Mouse (Mus musculus) spleen, postnatal 10 days (tissue): ENCODE results near the gene Zbtb14.
A peak's percentile ranks its signal among the peaks of the same experiment; 100 is the strongest.

Source experiments
- DNase-seq, 2 experiments: peaks; one replicate each; pipeline ENCODE4 v3.0.0; 2021 to 2022; ENCODE audit warnings: low spot score in 2 of 2

Gene Zbtb14

DNA sequence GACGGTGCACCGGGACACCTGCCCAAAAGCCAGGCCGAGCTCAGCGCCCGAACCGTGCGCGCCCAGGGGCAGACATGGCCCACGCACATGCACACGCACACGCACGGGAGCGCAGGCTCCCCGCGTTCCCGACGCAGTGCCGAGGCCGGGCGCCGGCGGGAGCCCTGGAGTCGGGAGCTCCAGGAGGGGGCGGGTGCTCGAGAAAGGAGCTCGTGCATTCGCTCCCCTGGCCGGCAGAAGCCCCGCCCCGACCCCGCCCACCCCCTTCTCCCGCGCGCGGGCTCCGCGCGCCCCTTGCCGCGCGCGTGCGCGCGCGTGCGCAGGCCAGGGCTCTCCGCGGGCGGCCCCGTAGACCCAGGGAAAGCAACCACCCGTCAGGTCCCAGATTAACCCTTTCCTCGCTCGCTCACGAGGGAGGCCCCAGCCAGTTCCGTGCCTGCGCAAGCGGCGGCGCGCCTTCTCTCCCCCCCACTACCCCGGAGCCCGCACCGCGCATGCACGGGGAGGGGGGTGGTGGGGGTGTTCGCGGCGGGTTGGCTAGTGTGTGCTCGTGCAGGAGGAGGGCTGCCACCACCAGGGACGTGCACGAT is at the start of gene Zbtb14:
TSS of gene Zbtb14 (plus strand) at position 540 of the 590 bp plus-strand sequence.
- DNase-seq = peak; percentile 74 to 92

DNA sequence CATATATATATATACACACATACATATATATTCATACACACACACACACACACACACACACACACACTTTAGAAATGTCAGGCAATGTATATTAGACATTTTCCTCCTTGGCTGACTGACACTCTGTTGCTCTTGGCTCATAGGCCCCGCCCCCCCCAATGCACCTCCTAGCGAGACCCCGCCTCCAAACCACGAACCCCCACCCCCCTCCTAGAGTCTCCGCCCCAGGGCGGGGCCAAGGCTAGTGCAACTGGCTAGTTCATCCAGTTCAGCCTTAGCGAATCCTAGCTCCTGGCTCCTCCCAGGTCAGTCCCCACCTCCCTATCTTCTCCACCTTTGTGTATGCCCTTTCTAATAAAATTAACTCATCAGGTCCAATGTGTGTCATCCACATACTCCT is 36.8 kb upstream of the Zbtb14 start:
- DNase-seq = peak in 1 of 2 experiments; percentile 15

DNA sequence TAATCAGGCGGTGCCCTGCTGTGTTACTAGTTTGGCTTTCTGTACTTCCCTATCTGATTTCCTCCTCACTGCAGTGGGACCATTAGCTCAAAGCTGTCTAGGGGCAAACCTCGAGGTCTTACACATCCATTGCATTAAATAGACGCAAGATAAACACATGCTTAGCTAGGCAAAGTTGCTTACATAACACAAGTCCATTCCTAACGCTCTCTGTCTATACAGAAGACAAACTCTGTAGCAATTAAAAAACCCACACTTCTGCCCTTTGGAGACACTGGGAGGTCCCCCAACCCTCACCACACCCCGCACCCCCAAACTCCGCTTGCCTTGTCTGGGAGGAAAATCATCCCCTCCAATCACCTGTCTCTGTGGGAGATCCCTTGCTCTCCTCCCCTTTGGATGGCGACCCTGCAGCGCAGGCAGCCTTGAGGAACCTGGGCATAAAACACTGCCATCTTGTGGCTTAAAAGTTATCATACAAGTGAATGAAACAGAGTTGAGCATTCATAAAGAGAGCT is 33.8 kb upstream of the Zbtb14 start:
- no peak for DNase-seq

DNA sequence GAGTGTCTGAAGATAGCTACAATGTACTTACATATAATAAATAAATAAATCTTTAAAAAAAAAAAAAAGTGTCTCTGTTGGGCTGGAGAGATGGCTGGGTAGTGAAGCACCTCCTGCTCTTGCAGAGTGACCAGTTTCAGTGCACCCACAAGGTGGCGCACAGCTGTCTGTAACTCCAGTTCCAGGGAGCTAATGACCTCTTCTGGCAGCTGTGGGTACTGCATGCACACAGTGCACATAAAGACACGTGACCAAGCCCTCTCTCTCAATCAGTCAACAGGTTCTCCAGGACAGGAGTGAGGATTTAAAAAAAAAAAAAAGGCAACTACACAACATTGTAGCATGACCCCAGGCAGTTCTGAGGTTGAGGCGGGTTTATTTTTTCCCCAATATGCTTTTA is 17.8 kb upstream of the Zbtb14 start:
- peak; percentile 25 to 77 for DNase-seq

DNA sequence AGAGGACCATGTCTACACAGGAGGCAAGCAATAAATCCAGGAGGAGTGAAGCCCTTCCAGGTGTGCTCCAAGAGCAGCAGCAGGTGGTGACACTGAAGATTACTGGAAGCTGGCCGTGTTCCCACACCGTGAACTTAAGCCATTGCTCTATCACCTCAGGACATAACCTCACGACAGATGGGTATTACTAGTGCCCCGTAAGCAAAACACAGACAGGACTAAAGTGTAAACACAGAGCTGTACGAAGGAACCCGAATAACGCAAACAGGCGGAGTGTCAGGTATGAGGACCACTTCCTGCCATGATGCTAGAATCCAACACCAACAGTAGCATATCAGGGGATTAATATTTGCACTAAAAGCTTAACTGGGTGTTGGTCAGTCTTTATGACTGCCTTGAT is 2.0 kb upstream of the Zbtb14 start:
- DNase-seq = no peak

DNA sequence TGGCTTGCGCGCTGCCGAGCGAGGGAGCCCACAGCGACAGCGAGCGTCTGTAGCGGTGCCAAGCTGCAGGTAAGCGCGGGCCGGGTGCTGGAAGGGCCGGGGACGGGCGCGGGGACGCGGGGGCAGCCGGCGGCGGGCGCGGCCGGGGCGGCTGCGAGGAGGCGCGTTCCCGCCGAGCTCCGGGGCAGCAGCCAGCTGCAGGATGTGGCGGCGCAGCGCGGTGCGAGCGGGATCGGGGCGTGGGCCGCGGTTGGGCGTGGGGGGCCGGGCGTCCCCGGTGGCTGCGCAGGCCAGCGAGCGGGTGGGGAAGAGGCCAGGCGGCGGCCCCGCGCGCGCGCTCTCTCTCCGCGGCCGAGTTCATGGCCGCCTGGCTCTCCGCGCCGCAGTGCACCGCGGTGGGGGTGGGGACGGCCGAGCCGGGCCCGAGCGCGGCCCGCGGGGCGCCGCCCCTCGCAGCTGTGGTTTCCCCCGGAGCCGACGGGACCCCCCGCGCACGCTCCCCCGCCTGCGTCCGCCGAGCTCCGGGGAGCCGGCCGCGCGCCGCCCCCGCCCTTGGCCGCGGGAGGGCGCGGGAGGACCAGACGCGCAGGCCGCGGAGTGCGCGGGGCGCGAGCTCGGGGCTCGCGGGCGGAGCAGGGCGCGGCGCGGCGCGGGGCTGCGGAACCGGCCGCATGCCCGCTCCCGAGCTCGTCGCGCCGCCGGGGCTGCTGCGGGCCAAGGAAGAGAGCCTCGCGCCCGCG is 521 bp downstream of the Zbtb14 start:
- peak; percentile 80 to 84 for DNase-seq

DNA sequence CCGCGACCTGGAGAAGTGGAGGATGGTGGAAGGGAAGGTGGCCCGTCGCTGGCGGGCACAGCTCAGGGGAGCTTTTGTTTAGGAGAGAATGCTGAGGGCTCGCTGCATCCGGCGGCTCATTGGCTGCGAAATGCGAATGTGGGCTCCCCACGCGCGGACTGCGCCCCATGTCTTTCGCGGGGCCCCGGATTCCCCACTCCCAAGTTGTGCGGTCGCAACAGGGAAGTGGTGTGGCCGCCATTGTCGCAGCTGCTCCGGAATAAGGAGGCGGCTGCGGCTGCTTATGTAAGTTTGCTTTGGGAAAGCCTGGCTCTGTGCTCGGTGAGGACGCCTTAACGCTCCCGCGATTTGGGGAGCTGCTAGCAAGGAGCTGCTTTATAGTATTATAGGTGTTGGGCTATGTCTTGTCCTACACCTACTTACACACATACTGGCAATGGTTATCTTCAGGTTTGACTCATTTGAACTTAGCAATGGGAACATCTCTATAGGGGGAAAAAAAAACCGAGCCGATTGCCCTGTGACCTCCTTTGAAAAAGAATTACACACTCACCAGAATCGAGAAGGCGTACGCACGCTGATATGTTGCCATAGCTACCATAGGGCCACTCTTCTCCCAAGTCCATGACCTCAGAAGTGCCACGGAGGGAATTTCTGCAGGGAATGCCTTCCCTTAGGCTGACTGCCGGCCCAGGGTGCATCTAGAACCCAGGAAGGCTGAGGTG is 1.3 kb downstream of the Zbtb14 start:
- peak; percentile 24 to 60 for DNase-seq

DNA sequence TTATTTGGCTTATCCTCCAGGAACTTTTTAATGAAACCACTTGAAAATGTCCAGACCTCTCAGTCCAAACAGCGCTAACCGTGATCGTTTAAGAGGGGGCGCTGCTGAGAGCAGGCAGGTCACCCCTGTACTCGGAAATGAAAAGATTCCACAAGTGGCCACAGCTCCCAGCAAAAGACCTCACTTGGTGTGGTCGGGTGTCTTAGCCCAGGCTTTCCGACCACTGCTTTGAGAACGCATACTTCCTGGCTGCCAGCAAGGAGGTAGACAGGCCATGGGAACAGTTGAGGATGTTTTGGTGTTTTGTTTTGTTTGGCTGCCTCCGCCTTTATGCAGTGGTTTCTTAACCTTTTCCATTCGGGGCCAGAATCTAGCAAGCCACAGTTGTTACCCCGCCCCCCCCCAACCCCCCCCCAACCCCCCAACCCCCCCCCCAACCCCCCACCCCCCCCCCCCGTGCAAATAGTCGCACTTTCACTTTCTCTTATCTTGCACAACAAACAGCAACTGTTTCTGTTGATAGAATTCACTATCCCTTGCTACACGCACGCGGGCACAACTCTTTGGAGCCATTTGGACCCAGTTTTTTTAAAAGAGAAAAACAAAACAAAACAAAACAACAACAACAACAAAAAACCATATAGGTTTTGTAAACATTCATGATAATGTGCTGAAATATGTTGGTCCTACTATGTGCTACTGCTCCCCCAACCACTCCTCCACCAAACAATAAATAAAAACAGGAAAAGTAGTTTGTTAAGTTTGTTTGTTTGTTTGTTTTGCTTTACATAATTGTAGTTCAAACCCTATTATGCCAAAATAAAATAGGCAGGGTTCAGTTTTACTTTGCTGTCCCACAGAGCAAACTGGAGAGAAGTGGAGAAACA is 13.5 kb downstream of the Zbtb14 start:
- peak; percentile 53 to 72 for DNase-seq

DNA sequence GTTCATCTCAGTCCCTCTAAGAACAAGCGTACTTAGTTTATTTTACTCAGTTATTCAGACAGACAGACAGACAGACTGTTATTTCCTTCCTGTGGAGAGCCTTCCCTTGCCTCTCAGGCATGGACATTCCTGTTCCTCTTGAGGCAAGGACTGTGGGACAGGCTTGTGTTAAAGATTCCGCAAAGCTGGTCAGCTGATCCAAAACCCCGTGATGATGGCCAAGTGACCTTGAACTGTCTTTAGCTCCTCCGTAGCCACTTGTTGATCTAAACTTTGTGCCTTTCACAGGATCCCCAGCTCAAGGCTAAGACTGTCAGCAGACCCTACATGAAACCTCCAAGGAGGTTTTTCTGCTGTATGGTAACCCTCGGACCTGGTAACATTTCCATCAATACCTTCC is 14.3 kb downstream of the Zbtb14 start:
- no peak for DNase-seq

DNA sequence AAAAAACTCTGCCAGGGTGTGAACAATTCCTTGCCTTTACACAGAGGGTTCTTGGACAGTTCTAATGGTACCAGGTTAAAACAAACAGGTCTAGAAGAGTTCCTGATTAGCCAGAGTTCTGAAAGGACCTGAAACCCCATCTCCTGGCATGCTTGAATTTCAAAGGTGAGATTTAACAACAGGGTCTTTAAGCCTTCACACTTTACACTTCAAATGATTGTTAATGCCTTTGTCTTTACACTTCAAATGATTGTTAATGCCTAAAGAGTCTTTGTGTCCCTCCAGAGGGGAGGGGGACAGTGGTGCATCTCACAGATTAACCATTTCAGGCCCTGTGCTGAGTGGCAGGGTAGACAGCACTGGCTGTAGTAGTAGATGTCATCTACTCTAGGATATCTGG is 15.2 kb downstream of the Zbtb14 start:
- no peak for DNase-seq

DNA sequence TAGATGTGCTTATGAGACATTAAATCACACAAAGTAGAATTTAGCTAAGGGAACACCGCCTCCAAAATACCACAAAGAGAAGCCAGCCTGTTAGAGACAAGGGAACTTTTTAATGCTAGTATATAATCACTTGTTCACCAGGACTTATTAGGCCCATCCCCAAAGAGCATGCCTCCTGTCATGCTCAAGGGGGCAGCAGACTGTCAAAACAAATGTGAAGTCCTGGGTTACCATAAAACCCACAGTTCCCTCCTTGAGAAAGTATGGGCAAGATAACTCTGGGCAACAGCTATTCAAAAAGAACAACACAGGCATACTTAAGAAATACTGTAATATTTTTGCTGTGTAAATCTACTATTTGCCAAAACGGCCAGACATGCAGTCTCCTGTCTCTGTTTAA is 18.3 kb downstream of the Zbtb14 start:
- peak in 1 of 2 experiments; percentile 35 for DNase-seq

DNA sequence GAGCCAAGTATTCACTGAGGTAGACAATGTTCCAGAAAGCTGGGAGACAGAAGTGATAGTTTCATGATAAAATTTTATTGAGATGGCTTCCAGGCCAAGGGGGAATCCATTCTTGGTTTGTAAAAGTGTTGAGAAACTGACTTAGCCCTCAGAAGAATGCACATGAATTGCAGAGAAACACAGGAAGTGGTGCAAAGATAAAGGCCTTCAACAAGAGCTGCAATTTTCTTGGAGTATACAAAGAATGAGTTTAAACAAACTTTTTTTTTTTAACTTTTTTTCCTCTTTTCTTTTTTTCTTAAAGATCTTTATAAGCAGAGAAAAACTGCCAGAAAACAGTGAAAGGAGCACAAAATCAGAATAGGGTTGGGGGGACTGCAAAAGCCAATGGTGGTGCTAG is 33.3 kb downstream of the Zbtb14 start:
- DNase-seq = no peak

DNA sequence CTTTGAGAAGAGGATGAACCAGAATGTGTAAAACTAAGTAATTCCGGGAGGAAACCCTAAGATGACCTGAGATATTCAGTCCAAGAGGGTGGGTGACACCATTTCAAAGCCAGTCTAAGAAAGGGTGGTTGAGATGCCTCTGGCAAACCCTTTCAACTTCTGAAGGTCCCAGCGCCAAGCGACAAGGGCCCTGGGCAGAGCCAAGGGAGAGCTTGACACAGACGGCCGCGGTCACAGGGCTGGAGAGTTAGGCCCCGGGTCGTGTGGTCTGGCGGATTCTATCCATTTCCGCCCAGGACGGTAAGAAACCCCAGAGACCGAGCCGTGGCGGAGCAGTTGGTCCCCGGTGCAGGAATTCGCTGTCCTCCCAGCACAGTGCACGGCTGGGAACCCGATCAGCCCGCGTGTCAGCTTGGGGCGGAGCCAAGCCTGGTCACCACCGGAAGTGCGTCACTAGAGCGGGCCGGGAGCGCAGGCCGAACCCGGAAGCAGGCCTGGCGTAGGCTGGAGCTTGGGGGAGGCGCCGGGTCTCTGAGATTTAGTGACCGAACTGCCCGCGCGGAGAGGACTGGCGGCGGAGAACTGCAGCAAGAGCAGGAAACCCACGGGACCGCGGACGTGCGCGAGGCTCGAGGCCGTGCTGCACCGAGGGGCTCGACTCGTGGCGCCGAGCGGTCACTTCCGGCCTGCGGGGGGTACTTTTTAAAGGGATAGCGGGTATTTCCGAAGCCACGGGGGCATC is 34.2 kb downstream of the Zbtb14 start:
- peak; percentile 90 to 96 for DNase-seq

DNA sequence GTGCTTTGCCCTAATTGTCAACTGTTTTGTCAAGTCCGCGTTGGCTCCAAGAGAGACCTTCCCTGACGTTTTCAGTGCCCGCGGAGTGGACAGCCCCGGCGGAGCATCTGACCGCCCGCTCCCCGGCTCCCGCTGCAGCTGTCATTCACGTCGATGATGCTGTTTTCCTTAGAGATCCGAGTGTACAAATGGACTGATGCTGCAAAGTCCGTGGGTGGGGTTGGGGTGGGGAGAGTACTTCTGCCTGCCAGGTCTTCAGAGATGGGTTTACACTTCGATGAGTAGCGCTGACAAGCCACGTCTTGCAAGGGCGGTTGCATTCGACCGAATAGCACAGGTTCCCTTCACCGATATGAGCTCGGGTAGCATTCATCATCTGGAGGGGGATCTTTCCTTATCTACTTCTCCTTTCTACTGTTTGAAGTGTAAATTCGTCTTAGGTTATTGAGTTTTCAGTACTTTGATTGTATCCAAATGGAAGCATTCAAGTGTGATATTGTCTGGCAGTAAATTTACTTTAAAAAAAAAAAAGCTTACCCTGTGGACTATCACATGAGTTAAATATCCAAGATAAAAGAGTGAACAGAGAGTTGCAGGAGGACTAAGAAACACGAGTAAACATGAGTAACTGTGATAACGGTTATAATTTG is 35.0 kb downstream of the Zbtb14 start:
- DNase-seq = no peak

DNA sequence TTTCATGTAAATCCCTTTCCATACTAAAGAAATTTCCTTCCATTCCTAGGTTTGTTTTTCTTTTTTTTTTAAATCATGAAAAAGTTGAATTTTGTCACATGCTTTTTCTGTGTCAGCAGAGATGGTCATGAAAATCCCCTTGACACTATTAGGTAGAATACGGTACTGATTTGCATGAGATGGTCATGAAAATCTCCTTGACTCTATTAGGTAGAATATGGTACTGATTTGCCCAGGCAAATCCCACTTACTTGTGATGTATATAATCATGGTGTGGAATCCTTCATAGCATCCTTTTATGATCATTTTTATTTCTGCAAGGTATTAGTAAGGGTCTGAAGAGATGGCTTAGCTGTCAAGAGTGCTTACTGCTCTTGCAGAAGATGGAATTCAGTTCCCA is 38.7 kb downstream of the Zbtb14 start:
- no peak for DNase-seq

DNA sequence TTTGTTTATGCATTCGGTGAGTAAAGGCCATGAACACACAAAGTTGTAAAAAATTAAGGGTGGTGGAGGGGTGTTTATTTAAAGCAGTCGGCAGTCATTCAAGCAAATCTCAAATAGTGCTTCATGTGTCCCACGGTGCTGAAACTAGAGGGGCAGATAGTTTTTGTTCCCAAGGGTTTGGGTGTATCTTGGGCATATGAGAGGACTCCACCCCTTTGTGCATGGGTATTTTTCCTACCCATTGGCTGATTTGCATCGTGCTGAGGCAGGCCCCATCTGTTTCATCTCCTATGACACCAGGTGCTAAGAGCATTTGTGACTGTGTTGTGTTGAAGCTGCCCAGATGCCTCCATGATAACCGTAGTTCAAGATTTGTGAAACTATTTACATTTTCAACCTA is 55.0 kb downstream of the Zbtb14 start:
- no peak for DNase-seq

DNA sequence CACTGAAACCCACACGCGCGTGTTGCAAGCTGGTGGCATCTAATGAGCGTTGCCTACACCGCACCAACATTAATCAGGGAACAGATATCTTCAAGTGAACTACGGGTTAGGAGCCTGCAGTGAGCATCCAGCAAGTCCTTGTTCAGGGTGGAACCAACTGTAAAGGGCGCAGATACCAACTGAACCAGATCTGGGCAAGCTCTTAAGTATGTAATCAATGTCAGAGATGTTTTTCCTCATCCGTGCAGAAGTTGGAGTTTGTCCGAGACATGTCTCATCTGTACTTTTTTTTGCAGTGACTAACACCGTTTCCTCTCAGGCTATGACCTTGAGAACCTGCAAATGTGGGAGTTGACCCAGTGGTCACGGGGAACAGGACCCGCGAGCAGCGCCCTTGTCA is 55.6 kb downstream of the Zbtb14 start:
- DNase-seq = no peak

DNA sequence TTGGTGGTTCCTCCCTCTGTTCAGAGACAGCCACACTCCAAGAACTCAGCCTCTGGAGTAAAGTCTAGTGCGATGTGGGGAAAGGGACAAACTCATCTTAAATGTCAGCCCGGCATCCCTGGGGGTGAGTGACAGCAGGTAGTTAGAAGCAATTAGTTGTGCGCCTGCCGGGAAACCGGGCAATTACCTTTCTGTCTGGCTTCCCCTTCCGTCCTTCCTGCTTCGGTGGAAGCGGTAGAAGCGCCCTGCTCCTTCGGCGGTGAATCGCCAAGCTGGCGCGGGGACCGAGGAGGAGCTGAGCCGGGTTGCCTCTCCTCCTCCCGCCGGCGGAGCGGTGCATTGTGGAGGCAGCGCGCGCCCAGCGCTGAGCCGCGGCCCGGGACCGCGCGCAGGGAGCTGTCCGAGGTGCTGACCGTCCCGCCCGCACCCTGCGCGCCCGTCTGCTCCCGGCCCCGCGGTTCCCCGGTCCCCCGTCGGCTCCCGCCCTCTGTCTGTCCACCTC is 56.2 kb downstream of the Zbtb14 start, which contains the start of gene Akain1:
TSS of gene Akain1 (plus strand) at position 337 of the 502 bp plus-strand sequence.
- peak; percentile 42 to 74 for DNase-seq

DNA sequence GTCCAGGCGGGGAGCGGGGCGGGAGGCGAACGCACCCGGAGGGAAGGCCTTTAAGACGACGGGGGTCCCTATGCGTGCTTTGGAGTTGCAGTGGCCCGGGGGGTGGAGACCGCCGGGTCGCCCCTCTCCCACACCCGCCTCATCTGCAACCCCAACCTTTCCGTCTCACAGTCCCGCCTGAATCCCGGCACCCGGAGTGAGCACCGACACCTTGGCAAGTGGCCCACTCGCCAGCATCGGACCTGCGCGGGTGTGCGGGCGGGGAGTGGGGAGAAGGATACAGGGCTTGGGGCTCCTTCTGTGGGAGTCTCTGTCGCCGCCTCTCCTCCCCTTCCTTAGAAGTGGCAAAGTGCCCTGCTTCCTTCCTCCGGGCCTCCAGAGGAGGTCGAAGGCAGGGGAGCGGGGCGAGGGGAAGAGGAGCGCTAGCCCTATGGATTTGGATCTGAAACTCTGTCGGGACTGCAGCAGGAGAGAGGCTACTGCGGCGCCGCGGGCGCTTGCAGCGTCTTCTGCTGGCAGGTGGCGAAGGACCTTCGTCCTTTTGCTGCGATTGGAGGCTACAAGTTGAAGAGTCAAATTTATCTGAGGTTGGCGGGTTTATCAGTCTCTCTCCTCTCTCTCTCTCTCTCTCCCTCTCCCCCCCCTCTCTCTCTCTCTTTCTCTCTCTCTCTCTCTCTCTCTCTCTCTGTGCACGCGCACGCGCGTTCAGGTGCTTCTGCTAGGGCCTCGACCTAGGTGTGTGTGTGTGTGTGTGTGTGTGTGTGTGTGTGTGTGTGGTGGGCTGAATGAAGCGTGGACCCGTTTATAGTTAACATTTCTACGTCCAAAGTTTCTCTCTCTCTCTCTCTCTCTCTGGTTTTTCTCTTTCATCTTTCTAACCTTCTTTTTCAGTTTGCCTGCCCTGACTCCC is 57.0 kb downstream of the Zbtb14 start:
- no peak for DNase-seq
